Mouse (Mus musculus): ENCODE data around the gene Tysnd1. TPM values are rescaled to one million over a fixed set of nuclear protein-coding genes. Genes with fewer than 3 reads are reported as not detected.
A peak's percentile ranks its signal among the peaks of the same experiment; 100 is the strongest.

Gene Tysnd1
- polyA plus RNA-seq (2015; fragmentation: Nextera tagmentation; extraction: Ambion mirVana) = 31.4 and 33.7 TPM in 2 replicates

DNA sequence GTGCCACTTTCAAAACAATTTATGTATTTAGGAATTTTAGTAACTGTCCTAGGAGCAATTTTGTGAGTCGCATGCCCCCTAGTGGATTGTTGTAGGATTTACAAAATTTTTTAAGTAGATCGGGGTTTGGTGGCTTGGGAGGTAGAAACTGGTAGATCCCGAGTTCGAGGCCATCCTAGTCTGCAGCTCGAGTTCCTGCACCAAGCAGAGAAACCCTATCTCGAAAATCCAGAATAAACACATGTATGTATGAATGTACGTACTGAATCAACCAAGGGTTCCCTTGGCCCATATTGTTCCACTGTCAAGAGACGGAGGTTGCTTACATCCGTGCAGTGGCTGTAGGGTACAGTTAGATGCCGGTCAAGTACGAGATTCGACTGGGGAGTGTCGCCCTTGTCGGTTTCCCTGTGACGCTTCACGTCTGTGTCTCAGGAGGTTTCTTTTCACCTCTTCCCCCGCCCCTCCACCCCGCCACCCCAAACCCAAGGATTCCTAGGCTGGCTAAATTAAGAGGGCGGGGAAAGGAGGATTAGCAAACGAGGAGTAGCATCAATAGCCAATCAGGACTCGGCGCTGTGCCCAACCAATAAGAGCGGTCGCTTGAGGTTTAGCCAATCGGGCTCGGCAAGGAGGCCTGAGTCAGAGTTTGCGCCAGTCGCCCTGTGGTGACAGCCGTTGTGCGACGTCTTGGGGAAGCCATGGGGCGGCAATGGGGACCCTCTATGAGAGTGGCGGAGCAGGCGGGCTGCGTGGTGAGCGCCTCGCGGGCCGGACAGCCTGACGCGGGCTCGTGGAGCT is at the start of gene Tysnd1:
Tysnd1 (plus strand) TSS at position 645 of the 801 bp plus-strand sequence.
- H3K27me3 ChIP-seq (replicated peaks) = no peaks in the 10 kb centered on the region
- H3K4me3 ChIP-seq (replicated peaks) = peak within 1 kb of the TSS; percentile 96
- peak within 1 kb of the TSS; percentile 100 for H3K4me2 ChIP-seq
- H3K4me1 ChIP-seq = peaks cover 35% of the 10 kb centered on the region
- peak within 1 kb of the TSS; percentile 76 for H3K9ac ChIP-seq (replicated peaks)
- ATAC-seq (ENCODE audit: low FRiP score) = peak; percentile 96
- peak within 1 kb of the TSS; percentile 80 for H3K27ac ChIP-seq (replicated peaks)
- peaks cover 37% of the 10 kb centered on the region for H3K36me3 ChIP-seq
- WGBS = under 1% methylated on average over 42 of the region's 42 CpGs
- H3K9me3 ChIP-seq (replicated peaks) = no peaks in the 10 kb centered on the region

- no peaks in the 10 kb centered on the region for H3K36me3 ChIP-seq
- no peak overlapping the region for H3K4me3 ChIP-seq (replicated peaks)
- 52% methylated on average over 7 of the region's 7 CpGs for WGBS
- H3K9ac ChIP-seq (replicated peaks) = no peak overlapping the region
- no peaks in the 10 kb centered on the region for H3K9me3 ChIP-seq (replicated peaks)
- no peak for ATAC-seq (ENCODE audit: low FRiP score)
- H3K27ac ChIP-seq (replicated peaks) = no peak overlapping the region
- peaks cover 22% of the 10 kb centered on the region for H3K4me1 ChIP-seq
- H3K27me3 ChIP-seq (replicated peaks) = no peaks in the 10 kb centered on the region
- no peak overlapping the region for H3K4me2 ChIP-seq
These were observed 48.8 kb upstream of the Tysnd1 start for GRCm38 (mm10) chr10:61646557-61646956.

- Histone ChIP-seq H3K9ac (replicated peaks) (peak within 1 kb of the TSS; percentile 78), H3K36me3 (peaks cover 3% of the 10 kb centered on the region)
- peak; percentile 99 for ATAC-seq (ENCODE audit: low FRiP score)
These were observed 47.3 kb upstream of the Tysnd1 start, which contains the start of gene Ppa1 for GRCm38 (mm10) chr10:61647790-61648736. Gene Ppa1 (plus strand): TSS chr10:61648552.

GRCm38 (mm10) chr10:61648737-61649645 is 46.3 kb upstream of the Tysnd1 start:
- ATAC-seq (ENCODE audit: low FRiP score) = peak; percentile 70
- Histone ChIP-seq H3K4me3 (replicated peaks) (peak overlapping the region; percentile 82), H3K27ac (replicated peaks) (peak overlapping the region; percentile 88), H3K4me1 (peaks cover 22% of the 10 kb centered on the region), H3K27me3 (replicated peaks) (no peaks in the 10 kb centered on the region), H3K4me2 (peak overlapping the region; percentile 90), H3K9ac (replicated peaks) (peak overlapping the region; percentile 78), H3K36me3 (peaks cover 11% of the 10 kb centered on the region), H3K9me3 (replicated peaks) (no peaks in the 10 kb centered on the region)
- WGBS = under 1% methylated on average over 44 of the region's 49 CpGs

More at GRCm38 (mm10) chr10:61647790-61648736, 47.3 kb upstream of the Tysnd1 start, which contains the start of gene Ppa1:
- Histone ChIP-seq H3K9me3 (replicated peaks) (no peaks in the 10 kb centered on the region), H3K4me3 (replicated peaks) (peak within 1 kb of the TSS; percentile 82), H3K4me1 (peaks cover 22% of the 10 kb centered on the region), H3K27ac (replicated peaks) (peak within 1 kb of the TSS; percentile 88), H3K27me3 (replicated peaks) (no peaks in the 10 kb centered on the region), H3K4me2 (peak within 1 kb of the TSS; percentile 90)
- WGBS = 2% methylated on average over 47 of the region's 50 CpGs

DNA sequence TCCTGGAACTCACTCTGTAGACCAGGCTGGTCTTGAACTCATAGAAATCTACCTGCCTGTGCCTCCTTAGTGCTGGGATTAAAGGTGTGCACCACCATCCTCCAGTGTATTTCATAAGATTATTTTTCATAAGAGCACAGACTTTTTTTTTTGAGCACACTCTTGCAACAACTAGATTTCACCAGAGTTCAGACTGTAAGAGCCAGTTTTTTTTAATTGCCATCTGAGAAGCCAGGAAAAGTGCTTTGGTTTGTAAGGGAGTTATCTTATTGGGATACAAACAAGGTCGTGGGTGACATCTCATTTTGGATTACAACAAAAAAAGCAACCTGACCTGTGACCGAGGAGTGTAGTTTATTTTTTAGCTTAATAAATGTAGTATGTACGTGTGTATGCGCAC is 41.2 kb upstream of the Tysnd1 start:
- H3K27me3 ChIP-seq (replicated peaks) = no peaks in the 10 kb centered on the region
- ATAC-seq (ENCODE audit: low FRiP score) = no peak
- H3K4me1 ChIP-seq = peaks cover 13% of the 10 kb centered on the region
- H3K9ac ChIP-seq (replicated peaks) = no peak overlapping the region
- no peaks in the 10 kb centered on the region for H3K9me3 ChIP-seq (replicated peaks)
- no peak overlapping the region for H3K27ac ChIP-seq (replicated peaks)
- H3K36me3 ChIP-seq = peaks cover 12% of the 10 kb centered on the region
- H3K4me3 ChIP-seq (replicated peaks) = no peak overlapping the region
- no peak overlapping the region for H3K4me2 ChIP-seq
- 96% methylated on average over 4 of the region's 4 CpGs for WGBS

DNA sequence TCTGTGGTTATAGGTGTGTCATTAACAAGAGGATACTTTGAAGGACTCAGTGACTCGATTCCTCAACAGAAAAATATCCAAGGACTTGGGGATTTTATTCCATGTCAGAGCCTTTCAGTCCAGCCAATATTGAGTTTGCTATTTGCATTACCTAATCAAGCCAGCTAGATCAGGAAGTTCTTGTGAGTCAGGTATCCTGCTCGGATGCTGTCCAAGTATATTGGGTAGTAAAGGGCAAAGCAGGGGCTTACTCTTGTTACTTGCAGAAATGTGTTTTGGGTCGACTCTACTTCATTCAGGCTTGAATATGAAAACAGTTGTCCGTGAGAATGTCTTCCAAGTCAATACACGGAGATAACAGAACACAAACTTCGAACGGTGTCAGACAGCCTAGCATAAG is 40.6 kb upstream of the Tysnd1 start:
- H3K4me1 ChIP-seq = peaks cover 7% of the 10 kb centered on the region; the same call in 1 of the 2 replicates
- no peaks in the 10 kb centered on the region for H3K27me3 ChIP-seq (replicated peaks)
- 94% methylated on average over 7 of the region's 7 CpGs for WGBS
- no peak overlapping the region for H3K4me2 ChIP-seq
- H3K9me3 ChIP-seq (replicated peaks) = no peaks in the 10 kb centered on the region
- no peak for ATAC-seq (ENCODE audit: low FRiP score)
- no peak overlapping the region for H3K9ac ChIP-seq (replicated peaks)
- H3K36me3 ChIP-seq = peaks cover 17% of the 10 kb centered on the region
- no peak overlapping the region for H3K27ac ChIP-seq (replicated peaks)
- H3K4me3 ChIP-seq (replicated peaks) = no peak overlapping the region

DNA sequence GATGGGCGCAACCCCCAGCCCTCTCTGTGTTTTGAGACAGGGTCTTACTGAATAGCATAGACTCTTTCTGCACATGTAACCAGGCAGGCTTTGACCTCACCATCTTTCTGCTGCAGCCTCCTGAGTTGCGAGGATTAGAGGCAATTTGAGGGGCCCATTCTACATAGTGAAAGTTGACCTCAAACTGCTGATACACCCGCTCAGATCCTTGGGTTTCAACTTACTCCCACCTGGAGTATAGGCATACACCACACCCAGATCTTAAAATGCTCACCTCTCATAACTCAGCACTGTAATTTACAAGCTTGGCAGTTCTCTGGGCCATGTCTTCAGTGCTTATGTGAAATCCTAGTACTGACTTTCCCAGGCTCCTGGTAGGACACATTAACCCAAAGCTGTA is 40.1 kb upstream of the Tysnd1 start:
- 97% methylated on average over 3 of the region's 3 CpGs for WGBS
- H3K36me3 ChIP-seq = peaks cover 22% of the 10 kb centered on the region
- no peak overlapping the region for H3K4me3 ChIP-seq (replicated peaks)
- no peaks in the 10 kb centered on the region for H3K27me3 ChIP-seq (replicated peaks)
- no peaks in the 10 kb centered on the region for H3K9me3 ChIP-seq (replicated peaks)
- H3K9ac ChIP-seq (replicated peaks) = no peak overlapping the region
- no peak overlapping the region for H3K27ac ChIP-seq (replicated peaks)
- H3K4me2 ChIP-seq = no peak overlapping the region
- no peak for ATAC-seq (ENCODE audit: low FRiP score)
- peaks cover 5% of the 10 kb centered on the region; the same call in 1 of the 2 replicates for H3K4me1 ChIP-seq

DNA sequence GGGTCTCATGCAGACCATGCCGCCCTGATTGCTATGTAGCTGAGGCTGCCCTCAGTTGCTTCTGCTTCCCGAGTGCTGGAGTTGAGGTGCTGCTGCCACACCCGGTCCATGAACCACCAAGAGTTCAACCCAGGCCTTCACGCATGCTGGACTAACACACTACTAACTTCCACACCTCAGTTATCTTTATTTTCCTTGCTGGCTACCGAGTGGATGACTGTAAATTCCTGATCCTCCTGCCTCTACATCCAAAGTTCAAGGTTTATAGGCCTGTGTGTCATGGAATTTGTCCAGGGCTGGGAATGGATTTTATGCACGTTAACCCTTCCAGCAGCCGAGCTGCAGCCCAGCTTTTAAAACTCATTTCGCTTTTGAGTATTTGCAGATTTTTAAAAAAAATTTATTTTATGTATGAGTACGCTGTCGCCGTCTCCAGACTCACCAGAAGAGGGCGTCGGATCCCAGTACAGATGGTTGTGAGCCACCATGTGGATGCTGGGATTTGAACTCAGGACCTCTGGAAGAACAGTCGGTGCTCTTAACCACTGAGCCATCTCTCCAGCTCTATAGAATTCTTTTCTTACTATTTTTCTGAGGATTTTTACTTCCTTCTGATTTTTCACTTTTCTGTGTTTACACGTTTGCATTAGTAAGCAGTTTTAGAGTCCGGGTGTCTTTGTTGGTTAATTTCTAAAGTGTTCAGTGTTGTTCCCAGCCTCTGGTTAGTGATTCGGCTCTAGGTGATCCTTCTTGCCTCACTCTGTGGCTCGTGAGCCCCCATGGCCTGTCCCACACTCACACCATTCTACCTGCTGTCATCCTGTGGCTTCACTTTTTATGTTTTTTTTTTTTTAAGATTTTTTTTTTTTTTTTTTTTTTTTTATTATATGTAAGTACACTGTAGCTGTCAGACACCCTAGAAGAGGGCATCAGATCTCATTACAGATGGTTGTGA is 38.1 kb upstream of the Tysnd1 start:
- ATAC-seq (ENCODE audit: low FRiP score) = no peak

DNA sequence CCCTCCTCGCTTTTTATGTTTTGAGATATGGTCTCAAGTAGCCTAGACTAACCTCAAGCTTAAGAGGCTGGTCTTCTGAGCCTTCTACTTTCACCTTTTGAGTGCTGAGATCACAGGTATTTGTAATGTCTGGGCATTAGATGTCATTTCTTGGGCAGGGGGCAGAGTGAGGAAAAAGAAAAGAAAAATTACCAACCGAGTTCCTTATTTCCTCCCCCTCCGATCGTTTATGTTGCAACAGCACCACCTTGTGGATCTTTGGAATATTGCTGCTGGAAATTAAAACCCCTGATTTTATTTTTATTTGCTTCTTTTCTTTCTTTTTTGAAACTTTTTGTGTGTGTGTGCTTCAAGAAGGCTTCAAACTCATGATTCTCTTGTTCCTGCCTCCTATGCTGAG is 37.3 kb upstream of the Tysnd1 start:
- Histone ChIP-seq H3K9ac (replicated peaks) (no peak overlapping the region), H3K9me3 (replicated peaks) (no peaks in the 10 kb centered on the region), H3K4me3 (replicated peaks) (no peak overlapping the region), H3K4me2 (no peak overlapping the region), H3K27ac (replicated peaks) (no peak overlapping the region), H3K4me1 (peaks cover 14% of the 10 kb centered on the region; the same call in 1 of the 2 replicates), H3K36me3 (peaks cover 29% of the 10 kb centered on the region), H3K27me3 (replicated peaks) (no peaks in the 10 kb centered on the region)
- ATAC-seq (ENCODE audit: low FRiP score) = no peak
- WGBS = 38% methylated on average over 4 of the region's 4 CpGs

More for the DNA sequence above, 38.1 kb upstream of the Tysnd1 start:
- 92% methylated on average over 18 of the region's 18 CpGs for WGBS
- Histone ChIP-seq H3K4me2 (no peak overlapping the region), H3K4me3 (replicated peaks) (no peak overlapping the region), H3K9ac (replicated peaks) (no peak overlapping the region), H3K9me3 (replicated peaks) (no peaks in the 10 kb centered on the region), H3K27me3 (replicated peaks) (no peaks in the 10 kb centered on the region), H3K36me3 (peaks cover 32% of the 10 kb centered on the region), H3K27ac (replicated peaks) (no peak overlapping the region), H3K4me1 (peaks cover 6% of the 10 kb centered on the region; the same call in 1 of the 2 replicates)

- Histone ChIP-seq H3K36me3 (peaks cover 46% of the 10 kb centered on the region), H3K27me3 (replicated peaks) (no peaks in the 10 kb centered on the region), H3K9me3 (replicated peaks) (no peaks in the 10 kb centered on the region), H3K4me3 (replicated peaks) (no peak overlapping the region), H3K4me1 (peaks cover 15% of the 10 kb centered on the region; the same call in 1 of the 2 replicates), H3K27ac (replicated peaks) (no peak overlapping the region), H3K9ac (replicated peaks) (no peak overlapping the region), H3K4me2 (no peak overlapping the region)
- no peak for ATAC-seq (ENCODE audit: low FRiP score)
- WGBS = 67% methylated on average over 8 of the region's 8 CpGs
These were observed 33.4 kb upstream of the Tysnd1 start for GRCm38 (mm10) chr10:61661887-61662286.
